Mouse (Mus musculus): ENCODE measurements around the gene Dstn.

The Dstn gene

GRCm38 (mm10) chr2:143953944-143954343, 38.8 kb downstream of the Dstn start:
- DNase-seq (ENCODE audit: low spot score in 2 of 2): no peak

DNA sequence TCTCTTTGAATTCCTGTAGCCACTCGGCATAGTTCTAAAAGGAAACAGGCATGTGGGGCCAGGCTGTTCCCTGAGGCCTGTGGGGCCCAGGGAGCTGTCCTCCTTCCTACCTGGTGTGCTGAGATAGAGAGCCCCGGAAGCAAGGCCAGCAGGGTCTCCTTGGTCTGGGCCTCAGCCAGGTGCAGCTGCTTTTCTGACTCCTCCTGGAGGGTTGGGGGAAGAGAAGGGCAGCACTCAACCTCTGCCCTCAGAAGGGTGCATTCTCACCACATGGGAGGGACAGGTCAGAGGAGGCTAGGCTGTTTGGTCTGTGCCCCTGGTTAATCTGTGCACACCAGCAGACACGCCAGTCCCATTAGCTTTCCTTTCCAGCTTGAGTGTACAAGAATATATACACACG, 39.9 kb downstream of the Dstn start:
- no peak for DNase-seq (ENCODE audit: low spot score in 2 of 2)

DNA sequence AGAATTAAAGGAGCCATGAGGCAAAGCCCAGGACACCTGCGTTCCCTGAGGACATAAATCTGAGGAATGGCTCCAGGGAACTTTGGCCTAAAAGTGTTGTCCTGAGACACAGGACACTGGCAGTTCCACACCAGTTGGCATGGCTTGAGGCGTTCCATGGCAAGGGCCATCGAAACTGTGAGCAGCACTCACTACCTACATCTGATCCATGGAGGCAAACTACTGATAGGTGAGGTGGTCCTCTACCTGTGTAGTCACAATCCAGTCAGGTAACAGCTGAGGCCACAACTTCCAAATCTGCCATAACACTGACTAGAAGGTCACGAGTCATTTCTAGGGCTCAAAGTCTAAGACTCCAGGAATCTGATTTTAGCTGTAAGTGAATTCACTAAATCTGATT, 40.6 kb downstream of the Dstn start:
- no peak for DNase-seq (ENCODE audit: low spot score in 2 of 2)

- DNase-seq (ENCODE audit: low spot score in 2 of 2): no peak
Measured at GRCm38 (mm10) chr2:143962192-143962591, 47.1 kb downstream of the Dstn start.

DNA sequence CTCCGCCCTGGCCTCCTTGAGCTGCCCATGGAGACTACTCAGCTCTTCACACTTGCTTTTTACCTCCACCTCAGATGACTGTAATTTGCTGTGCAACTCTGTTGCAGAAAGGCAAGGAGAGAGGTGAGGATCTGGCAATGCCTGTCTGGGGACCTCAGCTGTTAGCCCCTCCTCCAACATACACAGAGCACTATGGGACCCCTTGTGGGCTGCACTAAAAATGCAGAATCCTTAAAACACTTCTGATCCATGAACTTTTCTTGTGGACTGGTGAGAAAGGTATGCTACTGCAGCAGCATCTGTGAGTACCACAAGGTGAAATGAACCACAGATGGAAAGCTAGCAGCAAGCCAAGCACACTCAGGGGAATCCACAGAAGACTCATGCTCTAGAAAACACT, 48.2 kb downstream of the Dstn start:
- DNase-seq (ENCODE audit: low spot score in 2 of 2): no peak

DNA sequence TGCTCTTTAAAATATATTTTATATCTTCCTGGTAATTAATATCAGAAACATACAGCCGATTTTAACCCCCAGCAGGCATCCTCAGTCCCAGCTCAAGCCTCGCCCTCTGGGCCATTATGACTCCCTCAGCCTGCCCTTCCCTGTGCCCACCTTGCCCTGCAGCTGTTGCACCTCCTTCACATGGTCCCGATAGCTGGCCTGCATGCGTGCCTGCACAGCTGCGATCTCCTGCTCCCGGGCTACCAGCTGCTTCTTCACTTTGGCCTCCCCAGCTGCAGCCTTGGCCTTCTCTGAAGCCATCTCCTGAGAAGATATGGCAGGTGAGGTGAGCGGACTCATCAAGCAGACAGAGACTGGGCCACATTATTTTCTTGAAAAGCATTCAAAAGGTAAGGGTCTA, 54.1 kb downstream of the Dstn start:
- DNase-seq (ENCODE audit: low spot score in 2 of 2): no peak

DNA sequence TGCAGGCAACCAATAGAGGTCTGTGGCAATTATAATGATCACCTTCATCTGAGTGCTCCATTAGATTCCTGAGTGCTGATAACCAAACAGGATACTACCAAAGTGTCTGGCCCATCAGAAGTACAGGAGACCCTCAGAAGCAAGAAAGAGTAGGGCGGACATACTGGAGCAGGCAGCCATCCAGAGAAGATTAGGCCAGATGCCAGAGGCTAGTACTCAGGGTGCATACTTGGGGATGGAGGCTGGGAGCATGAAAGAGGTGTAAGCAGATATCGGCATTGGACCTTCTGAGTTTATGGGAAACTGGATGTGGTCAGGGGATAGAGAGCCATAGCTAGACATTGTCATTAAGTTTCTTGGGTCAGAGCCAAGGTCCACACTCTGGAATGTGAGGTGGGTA, 55.7 kb downstream of the Dstn start:
- DNase-seq (ENCODE audit: low spot score in 2 of 2): no peak

- no peak for DNase-seq (ENCODE audit: low spot score in 2 of 2)
Measured at GRCm38 (mm10) chr2:143971887-143972286, 56.8 kb downstream of the Dstn start.

- no peak for DNase-seq (ENCODE audit: low spot score in 2 of 2)
Measured at GRCm38 (mm10) chr2:143973161-143973560, 58.0 kb downstream of the Dstn start.

DNA sequence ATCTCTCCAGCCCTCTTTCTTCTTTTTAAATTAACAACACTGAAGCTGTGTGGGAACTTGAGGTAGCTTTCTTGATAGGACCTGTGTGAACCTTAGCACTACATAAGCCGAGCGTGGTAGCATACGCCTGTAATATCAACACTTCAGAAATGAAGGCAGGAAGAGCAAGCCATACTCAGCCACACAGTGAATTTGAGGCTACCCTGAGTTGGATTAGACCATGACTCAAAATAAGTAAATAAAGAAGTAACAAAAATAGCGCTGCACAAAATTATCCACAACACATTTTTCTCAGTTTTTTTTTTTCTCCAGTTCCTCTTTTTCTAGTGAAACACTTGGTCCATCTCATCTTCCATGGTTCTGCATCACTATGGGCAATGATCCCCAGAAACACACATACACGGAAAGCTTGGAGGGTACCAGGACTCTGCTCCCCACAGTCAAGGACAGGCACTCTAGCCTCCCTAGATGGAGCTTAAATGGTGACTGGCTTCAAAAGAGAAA, 60.1 kb downstream of the Dstn start:
- DNase-seq (ENCODE audit: low spot score in 2 of 2): no peak

- peak in 1 of 2 experiments; percentile 25 for DNase-seq (ENCODE audit: low spot score in 2 of 2)
Measured at GRCm38 (mm10) chr2:143978444-143979147, 63.5 kb downstream of the Dstn start.

GRCm38 (mm10) chr2:143980781-143981398, 65.8 kb downstream of the Dstn start:
- DNase-seq (ENCODE audit: low spot score in 2 of 2): peak; percentile 83 to 86

DNA sequence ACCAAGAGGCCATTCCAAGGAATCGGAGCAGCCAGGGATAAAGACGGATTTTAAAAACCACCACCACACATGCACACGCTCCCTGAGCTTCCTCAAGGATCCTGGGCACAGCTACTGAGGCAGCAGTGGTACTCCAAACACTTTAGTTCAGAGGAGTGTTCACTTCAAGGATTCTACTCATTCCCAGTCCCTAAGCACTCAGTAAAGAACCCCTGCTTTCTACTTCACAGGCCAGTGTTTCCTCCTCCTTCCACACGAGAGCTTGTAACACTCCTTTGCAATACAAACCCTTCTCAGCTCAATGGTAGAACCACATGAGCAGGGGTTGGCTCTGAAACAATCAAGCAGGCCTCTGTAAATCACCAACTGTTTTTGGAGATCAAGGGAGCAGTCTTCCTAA, 67.0 kb downstream of the Dstn start:
- DNase-seq (ENCODE audit: low spot score in 2 of 2): peak in 1 of 2 experiments; percentile 3

GRCm38 (mm10) chr2:143982901-143983300, 67.8 kb downstream of the Dstn start:
- DNase-seq (ENCODE audit: low spot score in 2 of 2): peak in 1 of 2 experiments; percentile 22

GRCm38 (mm10) chr2:143983482-143983881, 68.4 kb downstream of the Dstn start:
- DNase-seq (ENCODE audit: low spot score in 2 of 2): peak in 1 of 2 experiments; percentile 12

GRCm38 (mm10) chr2:143987485-143987884, 72.4 kb downstream of the Dstn start:
- DNase-seq (ENCODE audit: low spot score in 2 of 2): no peak

- DNase-seq (ENCODE audit: low spot score in 2 of 2): no peak
Measured at GRCm38 (mm10) chr2:143988016-143988415, 72.9 kb downstream of the Dstn start.

DNA sequence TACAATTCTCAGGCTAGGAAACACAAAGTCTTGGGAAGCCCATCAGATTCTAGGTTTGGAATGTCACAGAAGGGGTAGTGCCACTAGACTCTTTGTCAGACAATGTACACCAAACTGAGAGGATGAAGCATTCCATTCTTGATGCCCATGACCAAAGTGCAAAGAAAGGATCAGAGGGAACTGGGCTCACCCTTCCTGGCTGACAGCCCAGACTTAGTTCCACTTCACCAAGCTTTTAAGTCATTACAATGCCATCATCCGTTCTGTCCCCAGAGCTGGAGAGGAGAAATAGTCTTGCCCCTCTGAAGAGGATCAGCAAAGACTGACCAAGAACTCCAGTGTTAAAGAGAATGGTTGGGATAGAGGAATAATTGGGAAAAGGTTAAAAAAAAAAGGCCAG, 75.9 kb downstream of the Dstn start:
- DNase-seq (ENCODE audit: low spot score in 2 of 2): peak in 1 of 2 experiments; percentile 44

- DNase-seq (ENCODE audit: low spot score in 2 of 2): no peak
Measured at GRCm38 (mm10) chr2:143991964-143992672, 77.0 kb downstream of the Dstn start.

All from right cerebral cortex, postnatal 10 days (tissue).